Mouse (Mus musculus) forebrain, postnatal 0 days (tissue): ENCODE results near the gene Agbl4. TPM values are rescaled to one million over a fixed set of nuclear protein-coding genes. Genes with fewer than 3 reads are reported as not detected.

Experiments
- ATAC-seq: fragments of 200-750 bp; cut with Nextera tagmentation; 2 replicates; pipeline ENCODE4 v1.8.0; 2017; ENCODE audit warnings: mild to moderate bottlenecking, moderate library complexity
- DNase-seq: peaks from one replicate; pipeline ENCODE4 v3.0.0-alpha.2; 2015
- H3K27ac ChIP-seq: fragments of 300-500 bp; sonication (generic); 2 replicates; pipeline ENCODE4 v1.5.1; 2014; ENCODE audit warnings: low read depth, mild to moderate bottlenecking, antibody characterized with exemption, low read length, moderate library complexity, mixed read lengths
- H3K27me3 ChIP-seq: fragments of 300-500 bp; sonication (generic); 2 replicates; pipeline ENCODE4 v1.6.1; 2014; ENCODE audit warnings: mild to moderate bottlenecking, low read length, mixed read lengths; ENCODE audit not compliant: insufficient read depth
- H3K36me3 ChIP-seq: fragments of 300-500 bp; sonication (generic); 2 replicates; pipeline ENCODE4 v1.6.1; 2014; ENCODE audit warnings: mild to moderate bottlenecking, moderate library complexity; ENCODE audit not compliant: insufficient read depth
- H3K4me1 ChIP-seq: fragments of 300-500 bp; sonication (generic); 2 replicates; pipeline ENCODE4 v1.6.1; 2014; ENCODE audit warnings: antibody characterized with exemption; ENCODE audit not compliant: insufficient read depth
- H3K4me2 ChIP-seq: fragments of 300-500 bp; sonication (generic); 2 replicates; pipeline ENCODE4 v1.6.1; 2014; ENCODE audit warnings: low read depth, mild to moderate bottlenecking, moderate library complexity
- H3K4me3 ChIP-seq: fragments of 300-500 bp; sonication (generic); 2 replicates; pipeline ENCODE4 v1.5.1; 2014; ENCODE audit warnings: low read depth, low read length, mixed read lengths
- H3K9ac ChIP-seq: fragments of 300-500 bp; sonication (generic); 2 replicates; pipeline ENCODE4 v1.6.1; 2014; ENCODE audit warnings: mild to moderate bottlenecking
- H3K9me3 ChIP-seq: fragments of 300-500 bp; sonication (generic); 2 replicates; pipeline ENCODE4 v1.6.1; 2016; ENCODE audit warnings: low read length
- CTCF ChIP-seq: sonication (generic); IDR thresholded peaks from 2 replicates; pipeline ENCODE4 v1.5.1; 2016; ENCODE audit warnings: antibody characterized with exemption, control low read depth, low read depth
- WGBS: fragments of 180-500 bp; shearing (Covaris S2); extraction: QIAGEN DNeasy Blood & Tissue Kit; methylation state at CpG from one replicate; pipeline ENCODE4 v1.1.7; 2014; 5-methylcytosine and 5-hydroxymethylcytosine counted together
- polyA plus RNA-seq: library from polyadenylated mRNA; unstranded; fragments of >200 nt; fragmentation: Nextera tagmentation; extraction: Ambion mirVana; gene quantifications from 2 replicates; pipeline ENCODE4 v1.2.1, GENCODE M21; 2015
- total RNA-seq: library from RNA; depleted of rRNA; stranded (reverse); fragments of >200 nt; gene quantifications from 2 replicates; pipeline ENCODE4 v1.2.3, GENCODE M21; 2014

Agbl4 gene
- total and polyA plus RNA-seq, 2 experiments from 2014 or later = 3.3 to 6.2 TPM

- no peaks in the 10 kb centered on the region; the same call in 1 of the 2 replicates for H3K27me3 ChIP-seq
- no peak overlapping the region for H3K9ac ChIP-seq
- no peak overlapping the region for H3K4me3 ChIP-seq
- no peaks in the 10 kb centered on the region for H3K9me3 ChIP-seq
- ATAC-seq = peak; percentile 24; the same call in 1 of the 2 replicates
- WGBS = 35% methylated on average over 1 of the region's 1 CpGs
- no peak overlapping the region for H3K4me2 ChIP-seq
- no peak for TF ChIP-seq CTCF
- DNase-seq = peak; percentile 60
- H3K4me1 ChIP-seq = peaks cover 13% of the 10 kb centered on the region; the same call in 1 of the 2 replicates
- no peaks in the 10 kb centered on the region; the same call in none of the 2 replicates for H3K36me3 ChIP-seq
- no peak overlapping the region for H3K27ac ChIP-seq
Observed at GRCm38 (mm10) chr4:111442435-111443238, 1045.2 kb downstream of the Agbl4 start.

- no peaks in the 10 kb centered on the region for H3K9me3 ChIP-seq
- no peak overlapping the region for H3K4me3 ChIP-seq
- DNase-seq = peak; percentile 61
- peaks cover 2% of the 10 kb centered on the region; the same call in 1 of the 2 replicates for H3K36me3 ChIP-seq
- 5% methylated on average over 10 of the region's 10 CpGs for WGBS
- H3K4me2 ChIP-seq = no peak overlapping the region; the same call in 1 of the 2 replicates
- H3K27ac ChIP-seq = peak overlapping the region; percentile 69
- 0 out of 2 replicates have a peak overlapping the region, but pooled peaks have one; percentile 10 for H3K9ac ChIP-seq
- peak; percentile 72 for ATAC-seq
- H3K4me1 ChIP-seq = peaks cover 13% of the 10 kb centered on the region; the same call in 1 of the 2 replicates
- H3K27me3 ChIP-seq = no peaks in the 10 kb centered on the region; the same call in 1 of the 2 replicates
- no peak for TF ChIP-seq CTCF
Observed at GRCm38 (mm10) chr4:111443906-111444615, 1046.6 kb downstream of the Agbl4 start.

- Histone ChIP-seq H3K9ac (no peak overlapping the region), H3K9me3 (no peaks in the 10 kb centered on the region), H3K4me1 (peaks cover 13% of the 10 kb centered on the region; the same call in 1 of the 2 replicates), H3K36me3 (peaks cover 2% of the 10 kb centered on the region; the same call in 1 of the 2 replicates), H3K4me3 (no peak overlapping the region), H3K27me3 (no peaks in the 10 kb centered on the region; the same call in 1 of the 2 replicates), H3K4me2 (no peak overlapping the region), H3K27ac (peak overlapping the region; percentile 69; the same call in 1 of the 2 replicates)
- WGBS = 4% methylated on average over 1 of the region's 1 CpGs
- no peak for TF ChIP-seq CTCF
- DNase-seq (no peak), ATAC-seq (peak; percentile 10)
Observed at GRCm38 (mm10) chr4:111444616-111445160, 1047.2 kb downstream of the Agbl4 start.

GRCm38 (mm10) chr4:111447918-111448317 is 1050.5 kb downstream of the Agbl4 start:
- ATAC-seq = no peak
- WGBS = 70% methylated on average over 3 of the region's 3 CpGs
- Histone ChIP-seq H3K9me3 (no peaks in the 10 kb centered on the region), H3K27me3 (no peaks in the 10 kb centered on the region; the same call in 1 of the 2 replicates), H3K4me3 (no peak overlapping the region), H3K4me2 (no peak overlapping the region), H3K4me1 (peaks cover 10% of the 10 kb centered on the region; the same call in 1 of the 2 replicates), H3K27ac (no peak overlapping the region), H3K36me3 (peaks cover 8% of the 10 kb centered on the region), H3K9ac (no peak overlapping the region)
- no peak for DNase-seq
- no peak for TF ChIP-seq CTCF

GRCm38 (mm10) chr4:111448586-111448985 is 1051.1 kb downstream of the Agbl4 start:
- Histone ChIP-seq H3K27me3 (no peaks in the 10 kb centered on the region; the same call in 1 of the 2 replicates), H3K9me3 (no peaks in the 10 kb centered on the region), H3K4me3 (no peak overlapping the region), H3K36me3 (peaks cover 8% of the 10 kb centered on the region), H3K27ac (no peak overlapping the region), H3K9ac (no peak overlapping the region), H3K4me1 (peaks cover 4% of the 10 kb centered on the region; the same call in 1 of the 2 replicates), H3K4me2 (no peak overlapping the region)
- DNase-seq (no peak), ATAC-seq (no peak)
- no peak for TF ChIP-seq CTCF
- WGBS = 97% methylated on average over 4 of the region's 4 CpGs

GRCm38 (mm10) chr4:111449442-111450199 is 1052.2 kb downstream of the Agbl4 start:
- no peak for TF ChIP-seq CTCF
- DNase-seq = no peak
- H3K4me2 ChIP-seq = no peak overlapping the region
- no peak overlapping the region for H3K9ac ChIP-seq
- H3K27me3 ChIP-seq = no peaks in the 10 kb centered on the region; the same call in 1 of the 2 replicates
- H3K9me3 ChIP-seq = no peaks in the 10 kb centered on the region
- H3K36me3 ChIP-seq = peaks cover 15% of the 10 kb centered on the region
- 64% methylated on average over 7 of the region's 7 CpGs for WGBS
- no peak overlapping the region for H3K27ac ChIP-seq
- no peaks in the 10 kb centered on the region; the same call in 1 of the 2 replicates for H3K4me1 ChIP-seq
- ATAC-seq = 0 out of 2 replicates have a peak, but pooled peaks have one; percentile 19
- no peak overlapping the region for H3K4me3 ChIP-seq
